Mouse (Mus musculus) heart, embryonic 14.5 days (tissue): ENCODE measurements at regions not wholly inside any gene's neighbourhood (a gene's known extent, or its start where the extent isn't known, plus 50 kb on each side); places are given as distances from the start of the nearest gene placed in this dataset.
"Not testable (repeated sequence)": the region's sequence is repeated elsewhere in the genome, so short reads cannot be mapped to it uniquely, and the experiment has no call there.

Experiments used
- ATAC-seq: fragments of 200-750 bp; cut with Nextera tagmentation; 2 replicates; pipeline ENCODE4 v1.8.0; 2017; ENCODE audit warnings: low read depth, moderate TSS enrichment; ENCODE audit not compliant: insufficient number of reproducible peaks, insufficient read depth, low FRiP score
- H3K27ac ChIP-seq, 2 experiments: fragments of 200-500 bp in 1 of 2; fragments of 300-500 bp in 1 of 2; sonication (generic) in 1 of 2; replicated peaks in 1 of 2; 2 replicates each; pipeline ENCODE4 v1.5.1; 2012 to 2014; ENCODE audit warnings: low read depth in 2 of 2, low read length in 2 of 2, control low read depth in 1 of 2, mild to moderate bottlenecking in 1 of 2, mixed read lengths in 1 of 2; ENCODE audit not compliant: control insufficient read depth in 1 of 2, insufficient read depth in 1 of 2
- H3K27me3 ChIP-seq: fragments of 300-500 bp; sonication (generic); 2 replicates; pipeline ENCODE4 v1.6.1; 2014; ENCODE audit warnings: mild to moderate bottlenecking, low read length, control low read depth; ENCODE audit not compliant: control insufficient read depth, insufficient read depth
- H3K36me3 ChIP-seq: fragments of 300-500 bp; sonication (generic); 2 replicates; pipeline ENCODE4 v1.6.1; 2014; ENCODE audit warnings: mild to moderate bottlenecking, control low read depth, low read length, mixed read lengths; ENCODE audit not compliant: control insufficient read depth, insufficient read depth
- H3K4me1 ChIP-seq, 2 experiments: fragments of 200-500 bp in 1 of 2; fragments of 300-500 bp in 1 of 2; sonication (generic) in 1 of 2; 2 replicates each; pipeline ENCODE4 v1.6.1; 2012 to 2014; ENCODE audit warnings: low read length in 2 of 2, control low read depth in 1 of 2, mixed read lengths in 1 of 2; ENCODE audit not compliant: control insufficient read depth in 2 of 2, insufficient read depth in 2 of 2
- H3K4me2 ChIP-seq: fragments of 300-500 bp; sonication (generic); 2 replicates; pipeline ENCODE4 v1.6.1; 2014; ENCODE audit warnings: mild to moderate bottlenecking, low read length
- H3K4me3 ChIP-seq, 2 experiments: fragments of 200-500 bp in 1 of 2; fragments of 300-500 bp in 1 of 2; sonication (generic) in 1 of 2; 2 replicates each; pipeline ENCODE4 v1.5.1; 2012 to 2014; ENCODE audit warnings: low read length in 2 of 2, mild to moderate bottlenecking in 2 of 2, control low read depth in 1 of 2, low read depth in 1 of 2, moderate library complexity in 1 of 2; ENCODE audit not compliant: control insufficient read depth in 1 of 2, insufficient read depth in 1 of 2
- H3K9ac ChIP-seq: fragments of 300-500 bp; sonication (generic); 2 replicates; pipeline ENCODE4 v1.6.1; 2014; ENCODE audit warnings: mild to moderate bottlenecking, low read length
- H3K9me3 ChIP-seq: fragments of 300-500 bp; sonication (generic); 2 replicates; pipeline ENCODE4 v1.6.1; 2016; ENCODE audit warnings: low read length, control low read depth; ENCODE audit not compliant: control insufficient read depth
- WGBS: fragments of 180-500 bp; shearing (Covaris S2); extraction: QIAGEN DNeasy Blood & Tissue Kit; methylation state at CpG from one replicate; pipeline ENCODE4 v1.1.7; 2014; 5-methylcytosine and 5-hydroxymethylcytosine counted together

GRCm38 (mm10) chr3:58271441-58271840 lies 143.1 kb upstream of the Tsc22d2 start:
- ATAC-seq, H3K4me3 ChIP-seq, H3K4me1 ChIP-seq, H3K9ac ChIP-seq, H3K27me3 ChIP-seq, H3K36me3 ChIP-seq, H3K27ac ChIP-seq, H3K9me3 ChIP-seq, H3K4me2 ChIP-seq: not testable (repeated sequence)
- WGBS, result no CpG with 5 or more reads among the region's 4 CpGs

GRCm38 (mm10) chr3:58281291-58281690 lies 133.2 kb upstream of the Tsc22d2 start:
- no peak for ATAC-seq
- no peak overlapping the region for H3K9ac ChIP-seq
- WGBS, result 72% methylated on average over 6 of the region's 6 CpGs
- H3K27me3 ChIP-seq, result no peaks in the 10 kb centered on the region
- no peaks in the 10 kb centered on the region for H3K9me3 ChIP-seq
- H3K4me1 ChIP-seq, result no peaks in the 10 kb centered on the region
- no peak overlapping the region for H3K27ac ChIP-seq
- H3K4me3 ChIP-seq, result no peak overlapping the region
- no peak overlapping the region for H3K4me2 ChIP-seq
- no peaks in the 10 kb centered on the region for H3K36me3 ChIP-seq

- not testable (repeated sequence) for H3K4me1 ChIP-seq, H3K4me2 ChIP-seq, ATAC-seq, H3K9ac ChIP-seq, H3K9me3 ChIP-seq, H3K36me3 ChIP-seq, H3K27ac ChIP-seq, H3K4me3 ChIP-seq, H3K27me3 ChIP-seq
- 50% methylated on average over 1 of the region's 1 CpGs for WGBS
Measured at GRCm38 (mm10) chr3:58284371-58284770, 130.1 kb upstream of the Tsc22d2 start.

- Histone ChIP-seq H3K4me2 (no peak overlapping the region), H3K9ac (no peak overlapping the region), H3K4me3 (no peak overlapping the region), H3K27ac (no peak overlapping the region), H3K27me3 (no peaks in the 10 kb centered on the region), H3K36me3 (no peaks in the 10 kb centered on the region), H3K4me1 (peaks cover 2 to 7% of the 10 kb centered on the region in 2 experiments), H3K9me3 (no peaks in the 10 kb centered on the region)
- no peak for ATAC-seq
- 74% methylated on average over 5 of the region's 5 CpGs for WGBS
Measured at GRCm38 (mm10) chr3:58295810-58296209, 118.7 kb upstream of the Tsc22d2 start.

GRCm38 (mm10) chr3:58300213-58300612 lies 114.3 kb upstream of the Tsc22d2 start:
- ATAC-seq, result no peak
- Histone ChIP-seq H3K9ac (no peak overlapping the region), H3K4me1 (peaks cover 4 to 8% of the 10 kb centered on the region in 2 experiments), H3K27me3 (no peaks in the 10 kb centered on the region), H3K9me3 (no peaks in the 10 kb centered on the region), H3K27ac (no peak overlapping the region), H3K36me3 (no peaks in the 10 kb centered on the region), H3K4me2 (no peak overlapping the region), H3K4me3 (no peak overlapping the region)
- WGBS, result 69% methylated on average over 2 of the region's 2 CpGs

- Histone ChIP-seq H3K27me3 (no peaks in the 10 kb centered on the region), H3K36me3 (no peaks in the 10 kb centered on the region), H3K4me3 (no peak overlapping the region), H3K9me3 (no peaks in the 10 kb centered on the region), H3K27ac (no peak overlapping the region), H3K9ac (no peak overlapping the region), H3K4me1 (peaks cover 4 to 8% of the 10 kb centered on the region in 2 experiments), H3K4me2 (no peak overlapping the region)
- WGBS, result 63% methylated on average over 5 of the region's 5 CpGs
- ATAC-seq, result no peak
Measured at GRCm38 (mm10) chr3:58300801-58301485, 113.6 kb upstream of the Tsc22d2 start.

GRCm38 (mm10) chr3:58302322-58302721 lies 112.2 kb upstream of the Tsc22d2 start:
- no peaks in the 10 kb centered on the region for H3K9me3 ChIP-seq
- H3K36me3 ChIP-seq, result no peaks in the 10 kb centered on the region
- H3K27ac ChIP-seq, result no peak overlapping the region
- no peak overlapping the region for H3K4me2 ChIP-seq
- no peaks in the 10 kb centered on the region for H3K27me3 ChIP-seq
- peaks cover 4 to 8% of the 10 kb centered on the region in 2 experiments for H3K4me1 ChIP-seq
- WGBS, result 89% methylated on average over 1 of the region's 1 CpGs
- H3K4me3 ChIP-seq, result no peak overlapping the region
- no peak for ATAC-seq
- H3K9ac ChIP-seq, result no peak overlapping the region

GRCm38 (mm10) chr3:58303746-58304145 lies 110.8 kb upstream of the Tsc22d2 start:
- Histone ChIP-seq H3K27ac (no peak overlapping the region), H3K9me3 (no peaks in the 10 kb centered on the region), H3K27me3 (no peaks in the 10 kb centered on the region), H3K4me2 (no peak overlapping the region), H3K4me1 (peaks cover 4 to 8% of the 10 kb centered on the region in 2 experiments), H3K9ac (no peak overlapping the region), H3K4me3 (no peak overlapping the region), H3K36me3 (no peaks in the 10 kb centered on the region)
- ATAC-seq, result no peak
- WGBS, result 21% methylated on average over 3 of the region's 3 CpGs
